Mouse (Mus musculus) midbrain, embryonic 12.5 days (tissue): ENCODE results near the gene Rcn1. TPM values are rescaled to one million over a fixed set of nuclear protein-coding genes. Genes with fewer than 3 reads are reported as not detected.
A peak's percentile ranks its signal among the peaks of the same experiment; 100 is the strongest.

Source experiments
- ATAC-seq: fragments of 200-750 bp; cut with Nextera tagmentation; 2 replicates; pipeline ENCODE4 v1.8.0; 2017; ENCODE audit warnings: low read depth, moderate TSS enrichment, moderate library complexity; ENCODE audit not compliant: low FRiP score
- H3K27ac ChIP-seq: fragments of 300-500 bp; sonication (generic); replicated peaks from 2 replicates; pipeline ENCODE4 v1.5.1; 2016; ENCODE audit warnings: mild to moderate bottlenecking
- H3K27me3 ChIP-seq: fragments of 300-500 bp; sonication (generic); 2 replicates; pipeline ENCODE4 v1.6.1; 2016; ENCODE audit warnings: mild to moderate bottlenecking
- H3K36me3 ChIP-seq: fragments of 300-500 bp; sonication (generic); 2 replicates; pipeline ENCODE4 v1.6.1; 2016
- H3K4me1 ChIP-seq: fragments of 300-500 bp; sonication (generic); 2 replicates; pipeline ENCODE4 v1.6.1; 2016
- H3K4me2 ChIP-seq: fragments of 300-500 bp; sonication (generic); replicated peaks from 2 replicates; pipeline ENCODE4 v1.6.1; 2016; ENCODE audit warnings: mild to moderate bottlenecking, moderate library complexity
- H3K4me3 ChIP-seq: fragments of 300-500 bp; sonication (generic); 2 replicates; pipeline ENCODE4 v1.5.1; 2016; ENCODE audit warnings: mild to moderate bottlenecking
- H3K9ac ChIP-seq: fragments of 300-500 bp; sonication (generic); replicated peaks from 2 replicates; pipeline ENCODE4 v1.6.1; 2016; ENCODE audit warnings: mild to moderate bottlenecking, moderate library complexity
- H3K9me3 ChIP-seq: fragments of 300-500 bp; sonication (generic); 2 replicates; pipeline ENCODE4 v1.6.1; 2016; ENCODE audit warnings: mild to moderate bottlenecking
- WGBS: fragments of 180-500 bp; shearing (Covaris S2); methylation state at CpG from one replicate; pipeline ENCODE4 v1.1.7; 2016; 5-methylcytosine and 5-hydroxymethylcytosine counted together
- polyA plus RNA-seq: library from polyadenylated mRNA; unstranded; fragments of >200 nt; fragmentation: Nextera tagmentation; extraction: Ambion mirVana; gene quantifications from 2 replicates; pipeline ENCODE4 v1.2.1, GENCODE M21; 2016

Rcn1 gene
- polyA plus RNA-seq, 1 experiment from 2014 or later: 95.7 TPM

DNA sequence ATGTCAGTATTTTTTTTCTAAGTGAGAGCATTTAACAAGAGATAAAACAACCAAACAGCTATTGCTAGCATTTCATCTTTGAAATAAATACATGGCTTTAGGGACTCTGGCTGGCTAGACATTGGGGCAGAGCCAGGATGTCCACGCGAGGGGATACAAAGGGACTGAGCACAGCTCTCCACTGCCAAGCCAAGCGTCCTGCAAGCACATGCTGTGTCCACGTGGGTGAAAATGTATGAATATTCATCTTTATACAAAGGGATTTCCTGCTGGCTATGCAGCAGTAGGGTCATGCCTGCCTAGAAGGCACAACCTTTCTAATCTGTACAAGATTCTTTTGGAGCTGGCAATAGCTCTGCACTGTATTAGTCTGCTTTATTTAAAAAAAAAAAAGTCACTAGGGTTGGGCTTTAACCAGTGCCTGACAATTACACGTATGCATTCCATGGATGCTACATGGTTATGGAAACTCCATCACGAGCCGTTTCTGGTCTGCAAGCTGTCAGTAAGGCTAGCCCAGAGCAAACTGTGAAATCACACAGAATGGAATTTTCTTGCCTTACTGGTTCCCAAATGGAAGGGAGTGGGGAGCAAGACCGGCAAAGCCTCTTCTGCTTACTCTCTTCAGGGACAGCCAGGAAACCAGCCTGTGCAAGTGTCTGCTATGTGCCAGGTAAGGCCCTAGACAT is 17.7 kb upstream of the Rcn1 start:
- no peaks in the 10 kb centered on the region for H3K36me3 ChIP-seq
- whole genome bisulfite sequencing: 45% methylated on average over 8 of the region's 8 CpGs
- H3K4me2 ChIP-seq: no peak overlapping the region

DNA sequence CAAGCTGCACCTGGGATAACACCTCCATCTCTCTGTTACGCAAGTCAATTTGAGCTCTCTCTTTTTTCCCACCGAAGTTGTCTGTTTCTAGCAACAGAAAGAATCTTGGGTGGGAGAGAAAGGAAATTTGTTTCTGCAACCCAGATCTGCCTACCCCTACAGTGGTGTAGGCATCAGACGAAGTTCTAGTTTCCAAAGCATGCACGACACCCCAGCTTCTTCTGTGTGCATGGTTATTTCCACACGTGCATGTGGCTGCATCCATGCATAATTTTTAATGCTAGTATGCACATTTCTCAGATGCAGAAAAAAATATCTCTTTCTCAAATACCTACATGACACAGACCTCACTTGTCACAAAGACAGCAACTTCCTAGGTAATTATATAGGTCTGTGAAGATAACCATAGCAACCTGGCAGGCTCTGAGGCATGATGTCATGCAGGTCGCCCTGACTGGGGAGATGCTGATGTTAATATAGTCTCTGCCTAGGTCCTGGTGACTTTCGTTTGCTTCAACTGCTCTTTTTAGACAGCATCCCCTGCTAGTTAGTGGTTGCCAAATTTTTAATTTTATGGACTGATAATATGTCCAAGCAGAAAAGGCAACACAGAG is 17.0 kb upstream of the Rcn1 start:
- no peak; the same call in 1 of the 2 replicates for ATAC-seq
- H3K4me1 ChIP-seq: peaks cover 6% of the 10 kb centered on the region
- H3K27me3 ChIP-seq: peaks cover 11% of the 10 kb centered on the region; the same call in 1 of the 2 replicates
- no peaks in the 10 kb centered on the region for H3K9me3 ChIP-seq
- H3K27ac ChIP-seq: no peak overlapping the region
- 67% methylated on average over 7 of the region's 7 CpGs for WGBS
- no peak overlapping the region for H3K9ac ChIP-seq
- H3K36me3 ChIP-seq: no peaks in the 10 kb centered on the region
- no peak overlapping the region for H3K4me3 ChIP-seq
- no peak overlapping the region for H3K4me2 ChIP-seq

More for the DNA sequence above, 17.7 kb upstream of the Rcn1 start:
- H3K9ac ChIP-seq: no peak overlapping the region
- ATAC-seq: peak; percentile 71
- peaks cover 6% of the 10 kb centered on the region for H3K4me1 ChIP-seq
- no peak overlapping the region for H3K4me3 ChIP-seq
- no peaks in the 10 kb centered on the region for H3K9me3 ChIP-seq
- no peak overlapping the region for H3K27ac ChIP-seq
- peaks cover 8% of the 10 kb centered on the region; the same call in 1 of the 2 replicates for H3K27me3 ChIP-seq

GRCm38 (mm10) chr2:105414309-105414708 is 15.2 kb upstream of the Rcn1 start:
- no peaks in the 10 kb centered on the region for H3K36me3 ChIP-seq
- H3K9me3 ChIP-seq: no peaks in the 10 kb centered on the region
- 87% methylated on average over 2 of the region's 2 CpGs for WGBS
- no peak overlapping the region for H3K27ac ChIP-seq
- H3K4me1 ChIP-seq: peaks cover 6% of the 10 kb centered on the region
- H3K4me2 ChIP-seq: no peak overlapping the region
- ATAC-seq: no peak
- H3K9ac ChIP-seq: no peak overlapping the region
- H3K4me3 ChIP-seq: no peak overlapping the region
- peaks cover 13% of the 10 kb centered on the region; the same call in 1 of the 2 replicates for H3K27me3 ChIP-seq

- no peak overlapping the region for H3K4me3 ChIP-seq
- H3K36me3 ChIP-seq: no peaks in the 10 kb centered on the region
- no peaks in the 10 kb centered on the region for H3K4me1 ChIP-seq
- H3K4me2 ChIP-seq: no peak overlapping the region
- no peaks in the 10 kb centered on the region for H3K9me3 ChIP-seq
- ATAC-seq: no peak
- peaks cover 9% of the 10 kb centered on the region; the same call in 1 of the 2 replicates for H3K27me3 ChIP-seq
- no peak overlapping the region for H3K27ac ChIP-seq
- 93% methylated on average over 1 of the region's 1 CpGs for WGBS
- H3K9ac ChIP-seq: no peak overlapping the region
Measured at GRCm38 (mm10) chr2:105409253-105409652, 10.1 kb upstream of the Rcn1 start.

- Histone ChIP-seq H3K9ac (no peak overlapping the region), H3K27me3 (peaks cover 9% of the 10 kb centered on the region; the same call in 1 of the 2 replicates), H3K9me3 (no peaks in the 10 kb centered on the region), H3K4me2 (no peak overlapping the region), H3K4me1 (no peaks in the 10 kb centered on the region), H3K36me3 (no peaks in the 10 kb centered on the region), H3K4me3 (no peak overlapping the region), H3K27ac (no peak overlapping the region)
- ATAC-seq: no peak
- whole genome bisulfite sequencing: 77% methylated on average over 4 of the region's 4 CpGs
Measured at GRCm38 (mm10) chr2:105408511-105408910, 9.4 kb upstream of the Rcn1 start.

DNA sequence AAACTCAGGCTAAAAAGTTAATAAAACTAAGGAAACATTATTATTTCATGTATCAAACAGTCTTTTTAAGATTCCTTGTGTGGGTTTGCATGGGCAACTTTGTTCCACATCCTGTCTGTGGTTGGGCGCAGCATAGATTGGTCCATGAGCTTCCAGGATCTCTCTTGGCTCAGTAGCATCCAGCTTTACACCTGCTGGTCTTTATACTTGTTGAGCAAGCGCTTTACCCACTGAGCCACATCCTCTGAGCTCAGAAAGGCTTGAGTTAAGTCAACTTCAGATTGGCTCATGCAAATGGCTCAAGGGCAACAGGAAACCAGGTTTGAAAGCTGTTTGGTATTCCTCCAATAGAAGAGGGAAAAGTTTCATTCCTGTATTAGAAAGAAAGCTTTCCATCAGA is 3.1 kb upstream of the Rcn1 start:
- Histone ChIP-seq H3K4me3 (no peak overlapping the region), H3K4me2 (no peak overlapping the region), H3K9ac (no peak overlapping the region), H3K4me1 (peaks cover 18% of the 10 kb centered on the region), H3K27me3 (peaks cover 45% of the 10 kb centered on the region), H3K9me3 (no peaks in the 10 kb centered on the region), H3K27ac (no peak overlapping the region), H3K36me3 (no peaks in the 10 kb centered on the region)
- no peak for ATAC-seq
- WGBS: 90% methylated on average over 2 of the region's 2 CpGs

DNA sequence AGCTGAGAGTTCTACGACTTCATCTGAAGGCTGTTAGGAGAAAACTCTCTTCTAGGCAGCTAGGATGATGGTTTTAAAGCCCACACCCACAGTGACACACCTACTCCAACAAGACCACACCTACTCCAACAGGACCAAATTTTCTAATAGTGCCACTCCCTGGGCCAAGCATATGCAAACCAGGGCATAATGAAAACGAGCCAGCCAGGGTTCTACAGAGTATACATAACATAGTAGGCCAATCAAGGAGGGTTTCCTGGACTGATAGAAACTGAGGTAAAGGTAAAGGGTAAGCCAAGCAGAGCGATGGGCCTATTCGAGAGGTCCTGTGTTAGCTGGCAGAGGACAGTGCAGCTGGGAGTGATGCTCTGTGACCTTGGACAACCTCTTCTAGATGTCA is 1.4 kb upstream of the Rcn1 start:
- H3K9me3 ChIP-seq: no peaks in the 10 kb centered on the region
- 89% methylated on average over 4 of the region's 4 CpGs for WGBS
- no peak overlapping the region for H3K4me3 ChIP-seq
- H3K27me3 ChIP-seq: peaks cover 46% of the 10 kb centered on the region
- no peak overlapping the region for H3K4me2 ChIP-seq
- ATAC-seq: no peak
- peaks cover 21% of the 10 kb centered on the region for H3K4me1 ChIP-seq
- no peaks in the 10 kb centered on the region for H3K36me3 ChIP-seq
- H3K27ac ChIP-seq: no peak overlapping the region
- H3K9ac ChIP-seq: no peak overlapping the region

- WGBS: under 1% methylated on average over 31 of the region's 31 CpGs
- Histone ChIP-seq H3K36me3 (no peaks in the 10 kb centered on the region), H3K9me3 (no peaks in the 10 kb centered on the region), H3K4me2 (peak overlapping the region; percentile 96), H3K4me1 (peaks cover 21% of the 10 kb centered on the region), H3K4me3 (peak overlapping the region; percentile 75), H3K27me3 (peaks cover 42% of the 10 kb centered on the region), H3K9ac (peak overlapping the region; percentile 75), H3K27ac (peak overlapping the region; percentile 66)
- ATAC-seq: peak; percentile 77
Measured at GRCm38 (mm10) chr2:105398636-105399084, 459 bp downstream of the Rcn1 start.

GRCm38 (mm10) chr2:105397446-105398211 is 1.5 kb downstream of the Rcn1 start:
- 0 out of 2 replicates have a peak overlapping the region, but pooled peaks have one; percentile 75 for H3K9ac ChIP-seq
- peak overlapping the region; percentile 75 for H3K4me3 ChIP-seq
- peak overlapping the region; percentile 96 for H3K4me2 ChIP-seq
- H3K27me3 ChIP-seq: peaks cover 42% of the 10 kb centered on the region
- WGBS: 23% methylated on average over 5 of the region's 5 CpGs
- no peak for ATAC-seq
- no peaks in the 10 kb centered on the region for H3K9me3 ChIP-seq
- no peak overlapping the region for H3K27ac ChIP-seq
- no peaks in the 10 kb centered on the region for H3K36me3 ChIP-seq
- H3K4me1 ChIP-seq: peaks cover 21% of the 10 kb centered on the region

- H3K4me3 ChIP-seq: no peak overlapping the region
- ATAC-seq: no peak
- no peaks in the 10 kb centered on the region for H3K9me3 ChIP-seq
- H3K4me2 ChIP-seq: no peak overlapping the region
- 94% methylated on average over 9 of the region's 9 CpGs for WGBS
- 0 out of 2 replicates have a peak, but pooled peaks cover 7% of the 10 kb centered on the region for H3K36me3 ChIP-seq
- no peak overlapping the region for H3K9ac ChIP-seq
- peaks cover 28% of the 10 kb centered on the region for H3K27me3 ChIP-seq
- H3K27ac ChIP-seq: no peak overlapping the region
- H3K4me1 ChIP-seq: peaks cover 30% of the 10 kb centered on the region
Measured at GRCm38 (mm10) chr2:105396066-105396465, 3.1 kb downstream of the Rcn1 start.

DNA sequence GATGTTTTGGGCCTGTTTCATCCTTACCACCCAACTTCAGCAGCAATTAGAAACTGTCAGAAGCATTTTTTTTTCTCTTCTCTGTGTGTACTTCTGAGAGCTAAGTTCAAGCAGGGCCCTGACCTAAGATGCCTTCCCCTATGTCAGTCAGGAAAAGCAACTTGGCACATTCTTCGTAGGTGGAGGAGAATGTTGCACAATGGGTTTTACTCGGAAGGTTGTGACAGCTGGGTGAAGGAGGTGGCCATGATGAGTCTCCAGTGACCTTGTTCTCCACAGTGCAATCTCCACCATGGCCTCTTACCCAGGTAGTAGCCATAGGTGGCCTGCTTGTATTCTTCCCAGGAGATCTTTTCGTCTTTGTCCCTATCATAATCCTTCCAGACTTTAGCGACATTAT is 4.7 kb downstream of the Rcn1 start:
- Histone ChIP-seq H3K4me3 (no peak overlapping the region), H3K9me3 (no peaks in the 10 kb centered on the region), H3K36me3 (0 out of 2 replicates have a peak, but pooled peaks cover 12% of the 10 kb centered on the region), H3K27ac (no peak overlapping the region), H3K27me3 (peaks cover 12% of the 10 kb centered on the region; the same call in 1 of the 2 replicates), H3K4me2 (no peak overlapping the region), H3K4me1 (peaks cover 32% of the 10 kb centered on the region), H3K9ac (no peak overlapping the region)
- 89% methylated on average over 4 of the region's 4 CpGs for WGBS
- ATAC-seq: no peak

DNA sequence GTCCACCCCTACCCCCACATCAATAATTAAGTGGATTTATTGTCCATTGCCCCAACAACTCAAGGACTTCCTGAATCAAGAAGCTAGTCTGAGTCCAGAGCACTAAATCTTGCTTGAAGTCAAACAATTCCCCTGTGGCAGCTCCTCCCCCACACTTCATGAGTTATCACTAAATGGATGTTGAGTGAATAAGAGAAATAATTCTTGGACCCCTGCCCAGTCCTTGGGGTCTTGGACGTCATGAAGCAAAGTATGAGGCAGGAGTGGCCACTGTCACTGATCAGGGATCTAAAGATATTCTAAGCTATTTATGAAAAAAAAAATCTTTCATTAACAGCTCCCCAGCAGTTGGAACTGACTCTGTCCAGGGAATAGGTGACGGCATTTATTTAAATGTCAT is 6.6 kb downstream of the Rcn1 start:
- Histone ChIP-seq H3K36me3 (0 out of 2 replicates have a peak, but pooled peaks cover 18% of the 10 kb centered on the region), H3K4me2 (no peak overlapping the region), H3K4me3 (no peak overlapping the region), H3K9ac (no peak overlapping the region), H3K4me1 (peaks cover 20% of the 10 kb centered on the region), H3K27me3 (0 out of 2 replicates have a peak, but pooled peaks cover 4% of the 10 kb centered on the region), H3K27ac (no peak overlapping the region), H3K9me3 (no peaks in the 10 kb centered on the region)
- WGBS: 89% methylated on average over 2 of the region's 2 CpGs
- ATAC-seq: no peak
